21 mouse cellular contexts compared by ENCODE assay signal in the genomic region with DNA sequence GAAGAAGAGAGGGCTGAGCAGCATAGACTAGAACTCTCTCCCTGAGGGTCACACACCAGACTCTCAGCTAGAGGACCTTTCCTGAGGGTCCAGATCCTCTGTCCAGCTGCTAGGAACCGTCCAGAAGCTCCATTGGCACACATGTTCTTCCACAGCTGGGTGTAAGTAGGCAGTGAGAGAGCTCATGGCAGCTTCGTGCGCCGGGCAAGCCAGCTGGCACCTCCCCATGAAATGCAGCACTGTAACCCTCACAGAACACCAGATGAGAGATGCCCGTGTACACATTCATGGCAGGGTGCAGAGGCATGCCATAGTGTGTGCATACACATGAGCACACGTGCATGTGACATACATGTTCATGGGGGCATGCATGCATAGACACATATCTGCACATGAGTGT.
A peak's percentile ranks its signal among the peaks of the same experiment; 100 is the strongest.
DNase-seq lines count a peak whose midpoint lies in the region; ATAC-seq and TF ChIP-seq lines count a peak whose summit lies in the region.
"Had no signal": no experiment of that assay in that cellular context is flagged by ENCODE, and none has a peak within 500 bp of the region (broad histone marks: within the 10 kb centered on the region; RNA-seq: fewer than 3 reads in every experiment).

No protein-coding gene starts in this region.

- no peaks in the 10 kb centered on the region for H3K27me3 ChIP-seq in neural tube, embryonic 15.5 days (replicated peaks)
- H3K27me3 ChIP-seq: liver, embryonic 15.5 days; lung, embryonic 15.5 days had no signal

- H3K9ac ChIP-seq in neural tube, embryonic 15.5 days (replicated peaks): no peak overlapping the region
- H3K9ac ChIP-seq: liver, embryonic 15.5 days; lung, embryonic 15.5 days had no signal

- no peaks in the 10 kb centered on the region for H3K9me3 ChIP-seq in neural tube, embryonic 15.5 days (replicated peaks)
- H3K9me3 ChIP-seq: forebrain, embryonic 10.5 days; heart, embryonic 10.5 days; limb, embryonic 10.5 days; liver, embryonic 15.5 days; lung, embryonic 15.5 days had no signal

- H3K4me3 ChIP-seq in left cerebral cortex, adult 2 months: no peak overlapping the region
- H3K4me3 ChIP-seq in neural tube, embryonic 15.5 days (replicated peaks): no peak overlapping the region
- H3K4me3 ChIP-seq: forebrain, embryonic 10.5 days; heart, embryonic 10.5 days; layer of hippocampus, adult 2 months; limb, embryonic 10.5 days; liver, embryonic 15.5 days; lung, embryonic 15.5 days had no signal

- H3K27ac ChIP-seq in left cerebral cortex, adult 2 months: peak overlapping the region; percentile 70
- H3K27ac ChIP-seq in neural tube, embryonic 15.5 days (replicated peaks): 0 out of 2 replicates have a peak overlapping the region, but pooled peaks have one; percentile 24
- H3K27ac ChIP-seq: forebrain, embryonic 10.5 days; heart, embryonic 10.5 days; layer of hippocampus, adult 2 months; limb, embryonic 10.5 days; liver, embryonic 15.5 days; lung, embryonic 15.5 days; stomach, postnatal 0 days had no signal

- peak; percentile 66 for DNase-seq in adrenal gland, postnatal 10 days
- no peak for DNase-seq in adrenal gland, adult 8-10 months
- peak; percentile 41 to 46 for DNase-seq in heart, postnatal 10 days
- no peak for DNase-seq in heart, adult 8-10 months (ENCODE audit: low spot score)
- DNase-seq in left cerebral cortex, adult 2 months (ENCODE audit: extremely low spot score in 1 of 2, low spot score in 2 of 2): peak in 1 of 2 experiments; percentile 39
- DNase-seq in left cerebral cortex, postnatal 25 days (ENCODE audit: low spot score in 2 of 2): no peak
- no peak for DNase-seq in neural tube, embryonic 10.5 days (ENCODE audit: extremely low spot score, low spot score)
- DNase-seq: liver; lung, postnatal 36 days; thymus, adult 2 months; thymus, postnatal 4 days had no signal

- ATAC-seq in neural tube, embryonic 15.5 days (ENCODE audit: low FRiP score): no peak
- ATAC-seq: forebrain, embryonic 16.5 days; intestine, postnatal 0 days had no signal

- 78% methylated on average over 6 of the region's 6 CpGs for WGBS in neural tube, embryonic 15.5 days

- no peak for TF ChIP-seq CTCF in left cerebral cortex, adult 2 months (IDR thresholded peaks at IDR 0.05)

- intact Hi-C loops in heart, postnatal 10 days (cut with DNase I): no loop called here
- intact Hi-C loops in left cerebral cortex, adult 2 months (cut with DNase I): no loop called here
- intact Hi-C loops in left cerebral cortex, postnatal 25 days (cut with DNase I): loop anchor here (2.0 kb wide), 1 partner anchor 32 kb away; no protein-coding TSS in a partner anchor

- no peak overlapping the region for H3K4me2 ChIP-seq in neural tube, embryonic 15.5 days
- H3K4me2 ChIP-seq: liver, embryonic 15.5 days; lung, embryonic 15.5 days had no signal

- peaks cover 39% of the 10 kb centered on the region for H3K4me1 ChIP-seq in neural tube, embryonic 15.5 days
- H3K4me1 ChIP-seq: limb, embryonic 10.5 days; liver, embryonic 15.5 days; lung, embryonic 15.5 days had no signal

- no peaks in the 10 kb centered on the region for H3K36me3 ChIP-seq in neural tube, embryonic 15.5 days
- H3K36me3 ChIP-seq: forebrain, embryonic 10.5 days; heart, embryonic 10.5 days; limb, embryonic 10.5 days; liver, embryonic 15.5 days; lung, embryonic 15.5 days had no signal

Comparison
In these comparisons a context has a peak if more than half of its experiments do, and no peak if none do; other contexts are left out.
1. DNase-seq: peak in adrenal gland, postnatal 10 days (single experiment) and heart, postnatal 10 days (2 of 2); none in adrenal gland, adult 8-10 months (single experiment), heart, adult 8-10 months (single experiment), left cerebral cortex, postnatal 25 days (0 of 2) and neural tube, embryonic 10.5 days (single experiment).